Mouse (Mus musculus) heart, embryonic 14.5 days (tissue): ENCODE measurements around the gene Ntm. TPM values are rescaled to one million over a fixed set of nuclear protein-coding genes. Genes with fewer than 3 reads are reported as not detected.

Experiments used
- ATAC-seq: fragments of 200-750 bp; cut with Nextera tagmentation; 2 replicates; pipeline ENCODE4 v1.8.0; 2017; ENCODE audit warnings: low read depth, moderate TSS enrichment; ENCODE audit not compliant: insufficient number of reproducible peaks, insufficient read depth, low FRiP score
- H3K27ac ChIP-seq, 2 experiments: fragments of 200-500 bp in 1 of 2; fragments of 300-500 bp in 1 of 2; sonication (generic) in 1 of 2; replicated peaks in 1 of 2; 2 replicates each; pipeline ENCODE4 v1.5.1; 2012 to 2014; ENCODE audit warnings: low read depth in 2 of 2, low read length in 2 of 2, control low read depth in 1 of 2, mild to moderate bottlenecking in 1 of 2, mixed read lengths in 1 of 2; ENCODE audit not compliant: control insufficient read depth in 1 of 2, insufficient read depth in 1 of 2
- H3K27me3 ChIP-seq: fragments of 300-500 bp; sonication (generic); 2 replicates; pipeline ENCODE4 v1.6.1; 2014; ENCODE audit warnings: mild to moderate bottlenecking, low read length, control low read depth; ENCODE audit not compliant: control insufficient read depth, insufficient read depth
- H3K36me3 ChIP-seq: fragments of 300-500 bp; sonication (generic); 2 replicates; pipeline ENCODE4 v1.6.1; 2014; ENCODE audit warnings: mild to moderate bottlenecking, control low read depth, low read length, mixed read lengths; ENCODE audit not compliant: control insufficient read depth, insufficient read depth
- H3K4me1 ChIP-seq, 2 experiments: fragments of 200-500 bp in 1 of 2; fragments of 300-500 bp in 1 of 2; sonication (generic) in 1 of 2; 2 replicates each; pipeline ENCODE4 v1.6.1; 2012 to 2014; ENCODE audit warnings: low read length in 2 of 2, control low read depth in 1 of 2, mixed read lengths in 1 of 2; ENCODE audit not compliant: control insufficient read depth in 2 of 2, insufficient read depth in 2 of 2
- H3K4me2 ChIP-seq: fragments of 300-500 bp; sonication (generic); 2 replicates; pipeline ENCODE4 v1.6.1; 2014; ENCODE audit warnings: mild to moderate bottlenecking, low read length
- H3K4me3 ChIP-seq, 2 experiments: fragments of 200-500 bp in 1 of 2; fragments of 300-500 bp in 1 of 2; sonication (generic) in 1 of 2; 2 replicates each; pipeline ENCODE4 v1.5.1; 2012 to 2014; ENCODE audit warnings: low read length in 2 of 2, mild to moderate bottlenecking in 2 of 2, control low read depth in 1 of 2, low read depth in 1 of 2, moderate library complexity in 1 of 2; ENCODE audit not compliant: control insufficient read depth in 1 of 2, insufficient read depth in 1 of 2
- H3K9ac ChIP-seq: fragments of 300-500 bp; sonication (generic); 2 replicates; pipeline ENCODE4 v1.6.1; 2014; ENCODE audit warnings: mild to moderate bottlenecking, low read length
- H3K9me3 ChIP-seq: fragments of 300-500 bp; sonication (generic); 2 replicates; pipeline ENCODE4 v1.6.1; 2016; ENCODE audit warnings: low read length, control low read depth; ENCODE audit not compliant: control insufficient read depth
- WGBS: fragments of 180-500 bp; shearing (Covaris S2); extraction: QIAGEN DNeasy Blood & Tissue Kit; methylation state at CpG from one replicate; pipeline ENCODE4 v1.1.7; 2014; 5-methylcytosine and 5-hydroxymethylcytosine counted together
- polyA plus RNA-seq: library from polyadenylated mRNA; unstranded; fragments of >200 nt; fragmentation: Nextera tagmentation; extraction: Ambion mirVana; gene quantifications from 2 replicates; pipeline ENCODE4 v1.2.1, GENCODE M21; 2014

Gene Ntm
- polyA plus RNA-seq, 1 experiment from 2014 or later, result 44.4 TPM

DNA sequence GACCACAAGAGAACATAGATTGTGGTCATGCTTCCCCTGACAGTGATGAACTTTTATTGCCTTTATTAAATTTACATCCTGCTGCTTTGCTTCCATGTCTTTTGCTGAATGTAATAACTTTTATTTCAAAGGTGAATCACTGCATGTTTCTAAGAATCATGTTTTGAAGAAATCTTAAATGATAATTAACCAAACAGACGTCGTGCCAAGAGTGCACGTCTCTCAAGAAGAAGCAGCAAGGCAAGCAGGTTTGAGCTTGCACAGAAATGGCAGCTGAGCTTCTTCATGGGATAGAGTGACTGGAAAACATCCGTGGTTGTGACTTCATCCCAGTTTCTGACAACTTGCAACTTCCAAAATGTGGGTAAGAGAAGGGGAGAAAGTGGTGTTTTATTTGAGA lies 34.1 kb downstream of the Ntm start:
- Histone ChIP-seq H3K27me3 (no peaks in the 10 kb centered on the region), H3K9ac (no peak overlapping the region), H3K27ac (no peak overlapping the region), H3K4me2 (no peak overlapping the region), H3K9me3 (no peaks in the 10 kb centered on the region), H3K36me3 (no peaks in the 10 kb centered on the region), H3K4me3 (no peak overlapping the region), H3K4me1 (no peaks in the 10 kb centered on the region)
- 76% methylated on average over 4 of the region's 4 CpGs for WGBS
- ATAC-seq, result no peak

DNA sequence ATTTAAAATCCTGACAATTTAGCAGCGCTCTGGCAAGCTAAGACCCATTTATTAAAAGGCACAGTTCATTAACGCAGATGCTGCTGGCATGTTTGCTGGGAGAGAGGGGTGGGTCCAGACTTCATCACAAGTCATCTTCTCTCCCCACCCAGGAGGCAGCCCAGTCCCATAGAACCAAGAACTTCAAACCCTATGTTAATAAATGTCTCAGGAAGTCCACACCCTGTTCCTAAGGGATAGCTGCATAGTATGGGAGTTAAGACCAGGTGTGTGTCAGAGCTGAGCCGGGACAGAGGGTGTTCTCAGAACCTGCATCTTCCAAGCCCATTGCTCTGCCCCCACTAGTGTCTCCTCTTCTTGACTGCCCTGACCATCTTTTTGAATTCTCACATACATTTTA lies 37.6 kb downstream of the Ntm start:
- Histone ChIP-seq H3K9ac (no peak overlapping the region), H3K27me3 (no peaks in the 10 kb centered on the region), H3K4me1 (peaks cover 3 to 4% of the 10 kb centered on the region in 2 experiments; a peak in 2 of 4 replicates), H3K27ac (no peak overlapping the region), H3K4me2 (no peak overlapping the region), H3K4me3 (no peak overlapping the region), H3K9me3 (no peaks in the 10 kb centered on the region), H3K36me3 (no peaks in the 10 kb centered on the region)
- WGBS, result 77% methylated on average over 3 of the region's 3 CpGs
- ATAC-seq, result no peak

DNA sequence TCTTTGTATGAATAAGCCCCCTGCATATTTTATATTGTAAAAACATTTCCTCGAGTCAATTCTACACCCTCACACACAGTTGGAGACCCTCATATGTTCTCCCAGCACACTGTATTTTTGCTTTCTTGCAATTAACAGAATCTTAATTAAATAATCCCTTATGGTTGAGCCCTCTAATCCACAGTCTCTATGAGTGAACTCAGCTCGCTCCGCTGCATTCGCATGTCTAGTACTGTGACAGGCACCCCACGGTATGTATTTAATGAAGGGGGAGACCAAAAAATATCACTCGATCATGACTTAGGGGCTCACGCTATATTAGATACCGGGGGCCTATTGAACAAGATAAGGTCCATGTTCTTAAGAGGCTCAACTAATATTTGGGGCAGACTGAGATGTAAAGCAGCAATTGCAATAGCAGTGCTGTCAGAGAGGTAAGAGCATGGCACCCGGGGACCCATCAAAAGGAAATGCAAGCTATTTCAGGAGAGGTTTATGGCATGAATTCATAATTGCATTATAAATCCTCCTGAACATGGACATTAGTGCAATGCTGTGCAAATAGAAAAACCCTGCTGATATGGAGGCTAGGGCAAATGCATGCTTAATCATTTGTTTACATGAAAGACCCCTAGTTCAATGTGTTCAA lies 64.4 kb downstream of the Ntm start:
- Histone ChIP-seq H3K36me3 (no peaks in the 10 kb centered on the region), H3K4me3 (no peak overlapping the region), H3K9me3 (no peaks in the 10 kb centered on the region), H3K4me1 (no peaks in the 10 kb centered on the region), H3K27ac (no peak overlapping the region), H3K27me3 (no peaks in the 10 kb centered on the region), H3K4me2 (no peak overlapping the region), H3K9ac (no peak overlapping the region)
- ATAC-seq, result no peak
- 76% methylated on average over 9 of the region's 9 CpGs for WGBS

DNA sequence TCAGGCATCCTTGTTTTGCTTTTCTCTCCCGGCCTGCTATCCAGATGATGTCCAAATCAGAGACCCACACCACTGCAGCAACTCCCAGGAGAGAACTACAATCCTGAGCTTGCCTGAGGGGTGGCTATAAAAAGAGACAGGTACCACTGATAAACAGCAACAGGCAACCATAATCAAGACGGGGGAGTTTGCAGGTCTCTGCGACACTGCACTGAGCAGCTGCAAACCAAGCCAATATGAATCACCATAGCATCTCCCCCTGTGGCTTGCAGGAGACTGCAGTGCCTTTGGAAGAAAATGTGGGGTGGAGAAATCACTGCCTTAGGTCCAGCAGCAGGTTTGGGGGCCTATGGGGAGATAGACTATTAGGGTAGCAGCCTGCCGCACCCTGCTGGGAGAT lies 65.5 kb downstream of the Ntm start:
- H3K36me3 ChIP-seq, result no peaks in the 10 kb centered on the region
- no peak overlapping the region for H3K4me3 ChIP-seq
- WGBS, result 62% methylated on average over 4 of the region's 4 CpGs
- H3K27ac ChIP-seq, result no peak overlapping the region
- no peak overlapping the region for H3K9ac ChIP-seq
- H3K4me1 ChIP-seq, result no peaks in the 10 kb centered on the region
- no peaks in the 10 kb centered on the region for H3K27me3 ChIP-seq
- ATAC-seq, result no peak
- no peak overlapping the region for H3K4me2 ChIP-seq
- H3K9me3 ChIP-seq, result no peaks in the 10 kb centered on the region

DNA sequence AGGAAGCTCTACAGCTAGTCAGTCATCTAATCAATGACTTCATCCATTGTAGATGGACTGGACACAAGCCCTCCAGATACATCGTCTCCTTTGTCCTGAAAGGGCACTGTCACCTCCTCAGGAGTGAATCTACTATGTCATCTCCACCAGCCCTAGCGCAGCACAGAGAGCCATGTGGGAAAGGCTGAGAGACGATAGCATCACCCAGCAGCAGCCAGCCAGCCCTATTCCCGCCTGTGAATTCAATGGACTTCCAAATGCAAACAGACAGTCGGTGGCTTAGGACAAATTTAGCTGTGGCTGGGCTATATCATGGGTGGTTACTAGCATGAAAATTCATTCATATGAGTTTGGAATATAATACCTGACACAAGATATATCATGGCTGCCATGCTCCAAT lies 70.1 kb downstream of the Ntm start:
- no peaks in the 10 kb centered on the region for H3K36me3 ChIP-seq
- H3K4me3 ChIP-seq, result no peak overlapping the region
- no peaks in the 10 kb centered on the region for H3K27me3 ChIP-seq
- ATAC-seq, result no peak
- no peaks in the 10 kb centered on the region for H3K9me3 ChIP-seq
- H3K27ac ChIP-seq, result no peak overlapping the region
- H3K4me1 ChIP-seq, result no peaks in the 10 kb centered on the region
- 65% methylated on average over 5 of the region's 5 CpGs for WGBS
- H3K9ac ChIP-seq, result no peak overlapping the region
- H3K4me2 ChIP-seq, result no peak overlapping the region

DNA sequence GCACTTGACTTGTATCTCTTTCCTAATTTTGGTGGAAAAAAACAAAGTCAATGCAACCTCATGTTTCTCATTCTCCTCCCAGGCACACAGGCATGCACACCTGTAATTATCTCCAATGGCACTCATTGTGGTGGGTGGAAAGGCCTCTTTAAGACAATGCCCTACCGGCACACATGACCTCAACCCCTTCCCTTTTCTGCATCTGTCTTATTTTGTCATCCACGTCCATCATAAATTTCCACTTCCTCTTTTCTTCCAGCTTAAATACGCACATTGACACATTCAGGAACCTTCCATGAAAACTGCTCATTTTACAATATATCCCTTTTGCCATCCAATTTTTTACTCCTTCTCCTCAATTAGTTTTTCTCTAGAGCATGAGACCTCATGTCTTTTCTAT lies 74.2 kb downstream of the Ntm start:
- Histone ChIP-seq H3K4me1 (no peaks in the 10 kb centered on the region), H3K27ac (no peak overlapping the region), H3K4me3 (no peak overlapping the region), H3K27me3 (no peaks in the 10 kb centered on the region), H3K9me3 (peaks cover 2% of the 10 kb centered on the region; the same call in 1 of the 2 replicates), H3K9ac (no peak overlapping the region), H3K36me3 (no peaks in the 10 kb centered on the region), H3K4me2 (no peak overlapping the region)
- 79% methylated on average over 3 of the region's 3 CpGs for WGBS
- no peak for ATAC-seq

DNA sequence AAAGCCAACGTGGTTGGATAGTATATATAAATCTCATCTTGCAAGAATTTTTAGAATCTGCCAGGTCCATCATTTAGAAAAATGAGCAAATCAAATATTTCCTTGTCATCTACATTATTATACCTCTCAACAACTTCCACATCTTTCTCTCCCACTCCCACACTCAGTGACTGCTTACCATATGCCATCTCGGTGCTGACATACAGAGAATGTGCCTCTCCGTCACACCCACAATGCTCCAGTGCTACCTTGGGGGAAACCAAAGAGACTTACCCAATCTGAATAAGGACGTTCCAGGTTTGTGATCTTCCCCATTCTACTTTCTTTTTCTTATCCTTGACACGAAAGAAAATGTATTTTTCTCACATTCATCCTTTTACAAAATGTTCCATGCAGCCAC lies 75.0 kb downstream of the Ntm start:
- Histone ChIP-seq H3K9ac (no peak overlapping the region), H3K36me3 (no peaks in the 10 kb centered on the region), H3K4me2 (no peak overlapping the region), H3K9me3 (peaks cover 2% of the 10 kb centered on the region; the same call in 1 of the 2 replicates), H3K27me3 (no peaks in the 10 kb centered on the region), H3K4me1 (no peaks in the 10 kb centered on the region), H3K4me3 (no peak overlapping the region), H3K27ac (no peak overlapping the region)
- ATAC-seq, result no peak
- 72% methylated on average over 5 of the region's 5 CpGs for WGBS

DNA sequence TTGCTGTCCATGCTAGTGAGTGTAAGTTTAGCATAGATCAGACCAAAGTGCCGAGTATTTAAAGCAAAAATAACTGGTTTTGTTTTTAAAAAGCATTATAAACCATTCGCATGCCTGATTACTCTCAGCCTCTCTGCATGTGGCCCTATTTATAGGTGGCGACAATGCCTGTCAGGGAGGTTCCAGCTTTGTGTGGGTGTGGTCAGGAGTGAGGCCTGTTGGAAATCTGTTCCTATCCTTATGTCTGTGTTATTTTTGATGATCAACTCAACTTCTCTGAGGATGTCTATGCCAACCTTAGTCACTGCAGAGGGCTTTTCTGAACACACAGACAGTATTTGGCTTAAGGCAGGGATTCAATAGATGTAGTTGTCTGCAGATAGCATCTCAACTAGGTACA lies 78.9 kb downstream of the Ntm start:
- no peak overlapping the region for H3K4me2 ChIP-seq
- H3K9ac ChIP-seq, result no peak overlapping the region
- no peak for ATAC-seq
- H3K9me3 ChIP-seq, result peaks cover 2% of the 10 kb centered on the region; the same call in 1 of the 2 replicates
- H3K27me3 ChIP-seq, result no peaks in the 10 kb centered on the region; the same call in 1 of the 2 replicates
- H3K4me1 ChIP-seq, result no peaks in the 10 kb centered on the region
- H3K36me3 ChIP-seq, result no peaks in the 10 kb centered on the region
- no peak overlapping the region for H3K4me3 ChIP-seq
- H3K27ac ChIP-seq, result no peak overlapping the region
- WGBS, result 61% methylated on average over 3 of the region's 3 CpGs
